Mouse (Mus musculus) limb, embryonic 14.5 days (tissue): ENCODE results near the gene Gm11444. TPM values are rescaled to one million over a fixed set of nuclear protein-coding genes. Genes with fewer than 3 reads are reported as not detected.

Source experiments
- ATAC-seq: fragments of 200-750 bp; cut with Nextera tagmentation; 2 replicates; pipeline ENCODE4 v1.8.0; 2017; ENCODE audit warnings: low read depth, moderate number of reproducible peaks, moderate TSS enrichment; ENCODE audit not compliant: low FRiP score
- DNase-seq: peaks from one replicate; pipeline ENCODE4 v3.0.0-alpha.2; 2015; ENCODE audit warnings: low spot score
- H3K27ac ChIP-seq: fragments of 300-500 bp; sonication (generic); replicated peaks from 2 replicates; pipeline ENCODE4 v1.5.1; 2014; ENCODE audit warnings: low read depth, mild to moderate bottlenecking, low read length, moderate library complexity, mixed read lengths
- H3K27me3 ChIP-seq: fragments of 300-500 bp; sonication (generic); 2 replicates; pipeline ENCODE4 v1.6.1; 2014; ENCODE audit warnings: low read length, mixed read lengths; ENCODE audit not compliant: control insufficient read depth, insufficient read depth
- H3K36me3 ChIP-seq: fragments of 300-500 bp; sonication (generic); 2 replicates; pipeline ENCODE4 v1.6.1; 2014; ENCODE audit warnings: mild to moderate bottlenecking, low read length, moderate library complexity, mixed read lengths; ENCODE audit not compliant: control insufficient read depth, insufficient read depth
- H3K4me1 ChIP-seq: fragments of 300-500 bp; sonication (generic); 2 replicates; pipeline ENCODE4 v1.6.1; 2014; ENCODE audit warnings: antibody characterized with exemption, low read length, mixed read lengths; ENCODE audit not compliant: control insufficient read depth, insufficient read depth
- H3K4me2 ChIP-seq: fragments of 300-500 bp; sonication (generic); replicated peaks from 2 replicates; pipeline ENCODE4 v1.6.1; 2014; ENCODE audit warnings: low read depth, mild to moderate bottlenecking, low read length, moderate library complexity; ENCODE audit not compliant: severe bottlenecking
- H3K4me3 ChIP-seq: fragments of 300-500 bp; sonication (generic); replicated peaks from 2 replicates; pipeline ENCODE4 v1.5.1; 2014; ENCODE audit warnings: low read length
- H3K9ac ChIP-seq: fragments of 300-500 bp; sonication (generic); 2 replicates; pipeline ENCODE4 v1.6.1; 2014; ENCODE audit warnings: mild to moderate bottlenecking, low read depth, low read length, moderate library complexity; ENCODE audit not compliant: severe bottlenecking
- H3K9me3 ChIP-seq: fragments of 300-500 bp; sonication (generic); 2 replicates; pipeline ENCODE4 v1.6.1; 2016; ENCODE audit warnings: low read length; ENCODE audit not compliant: control insufficient read depth
- POLR2A ChIP-seq: fragments of 200-500 bp; IDR thresholded peaks from 2 replicates; pipeline ENCODE4 v1.8.0; 2012; ENCODE audit warnings: inconsistent platforms, mild to moderate bottlenecking, moderate library complexity, borderline replicate concordance; ENCODE audit not compliant: insufficient read depth, insufficient read length; ENCODE audit errors: extremely low read depth
- WGBS: fragments of 180-500 bp; shearing (Covaris S2); extraction: QIAGEN DNeasy Blood & Tissue Kit; methylation state at CpG from one replicate; pipeline ENCODE4 v1.1.7; 2014; 5-methylcytosine and 5-hydroxymethylcytosine counted together
- polyA plus RNA-seq, 2 experiments: library from polyadenylated mRNA; depleted of rRNA in 1 of 2; stranded (reverse) in 1 of 2; unstranded in 1 of 2; fragments of >200 nt; fragmentation: Nextera tagmentation in 1 of 2; extraction: Ambion mirVana in 1 of 2; gene quantifications; 2 replicates each; pipeline versions ENCODE4 v1.2.1 to v1.2.3; 2012 to 2014

The Gm11444 gene
- polyA plus RNA-seq, 2 experiments = not detected

GRCm38 (mm10) chr11:85889056-85889729 lies 39.1 kb upstream of the Gm11444 start:
- H3K9ac ChIP-seq = peak overlapping the region; percentile 92
- DNase-seq = no peak

DNA sequence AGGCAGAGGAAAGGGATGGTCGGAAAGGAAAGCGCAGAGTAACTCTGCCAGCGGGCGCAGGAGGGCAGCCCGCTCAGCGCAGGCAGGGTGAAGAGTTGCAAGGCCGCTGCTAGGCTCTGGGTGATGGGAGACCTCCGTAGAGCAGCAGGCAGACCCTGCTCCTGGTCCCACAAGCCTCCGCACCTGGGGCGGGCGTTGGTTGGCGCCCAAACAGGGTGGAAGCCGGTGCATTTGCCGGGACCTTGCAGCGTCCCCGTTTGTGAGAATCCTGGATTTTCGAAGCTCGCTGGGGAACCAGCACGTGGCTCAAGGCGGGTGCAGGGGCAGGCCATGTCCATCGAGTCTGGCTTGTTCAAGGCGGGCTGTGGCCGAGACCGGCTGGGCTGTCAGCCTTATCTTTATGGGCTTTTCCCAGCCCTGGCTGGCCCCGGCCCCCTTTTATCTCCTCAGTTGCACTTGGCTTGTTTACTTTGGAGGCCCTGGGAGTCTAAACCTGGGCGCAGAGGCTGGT lies 38.4 kb upstream of the Gm11444 start:
- no peak for TF ChIP-seq POLR2A
- DNase-seq (no peak), ATAC-seq (no peak)
- Histone ChIP-seq H3K27ac (peak overlapping the region; percentile 93), H3K4me3 (peak overlapping the region; percentile 59), H3K27me3 (peaks cover 49% of the 10 kb centered on the region), H3K4me1 (peaks cover 27% of the 10 kb centered on the region), H3K9me3 (no peaks in the 10 kb centered on the region), H3K9ac (peak overlapping the region; percentile 92), H3K4me2 (peak overlapping the region; percentile 73), H3K36me3 (no peaks in the 10 kb centered on the region; the same call in 1 of the 2 replicates)
- 5% methylated on average over 24 of the region's 26 CpGs for WGBS

More at GRCm38 (mm10) chr11:85889056-85889729, 39.1 kb upstream of the Gm11444 start:
- no peak for TF ChIP-seq POLR2A
- Histone ChIP-seq H3K36me3 (no peaks in the 10 kb centered on the region; the same call in 1 of the 2 replicates), H3K27ac (peak overlapping the region; percentile 93), H3K4me1 (peaks cover 27% of the 10 kb centered on the region), H3K4me2 (peak overlapping the region; percentile 73), H3K27me3 (peaks cover 49% of the 10 kb centered on the region), H3K4me3 (peak overlapping the region; percentile 59), H3K9me3 (no peaks in the 10 kb centered on the region)
- 30% methylated on average over 8 of the region's 8 CpGs for WGBS
- ATAC-seq = no peak

DNA sequence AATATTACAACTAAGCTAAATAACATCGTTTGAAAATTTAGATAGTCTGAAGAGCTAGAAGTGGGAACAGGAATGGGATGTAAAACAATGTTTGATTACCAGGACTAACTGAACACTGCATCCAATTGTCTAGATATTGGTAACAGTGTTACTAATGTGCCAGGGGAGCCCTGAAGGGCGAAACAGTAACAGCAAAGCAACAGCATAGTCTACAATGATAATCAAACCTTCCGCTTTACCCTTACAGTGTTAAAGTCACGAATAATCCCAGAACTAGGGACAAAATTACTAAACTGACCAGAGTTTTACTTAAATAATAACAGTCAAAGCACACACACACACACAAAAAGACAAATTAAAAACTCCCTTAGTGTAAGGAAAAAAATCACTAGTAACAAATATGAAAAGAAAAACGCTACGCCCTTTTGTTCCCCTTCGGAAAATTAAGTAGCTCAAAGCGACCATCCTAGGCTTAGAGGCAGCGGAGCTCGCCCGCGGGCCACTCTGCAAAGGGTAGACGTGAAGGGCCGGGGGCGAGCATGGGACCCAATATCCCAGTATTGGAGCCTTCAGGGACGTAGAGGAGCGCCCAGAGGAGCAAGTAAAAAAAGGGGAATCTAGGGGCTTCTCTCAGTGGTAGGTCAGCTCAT lies 37.8 kb upstream of the Gm11444 start:
- Histone ChIP-seq H3K27me3 (peaks cover 49% of the 10 kb centered on the region), H3K9me3 (no peaks in the 10 kb centered on the region), H3K4me1 (peaks cover 22% of the 10 kb centered on the region), H3K27ac (peak overlapping the region; percentile 93), H3K4me2 (peak overlapping the region; percentile 73), H3K9ac (peak overlapping the region; percentile 92), H3K36me3 (no peaks in the 10 kb centered on the region; the same call in 1 of the 2 replicates), H3K4me3 (peak overlapping the region; percentile 59)
- TF ChIP-seq POLR2A = no peak
- 8% methylated on average over 17 of the region's 17 CpGs for WGBS
- no peak for DNase-seq
- ATAC-seq = no peak

DNA sequence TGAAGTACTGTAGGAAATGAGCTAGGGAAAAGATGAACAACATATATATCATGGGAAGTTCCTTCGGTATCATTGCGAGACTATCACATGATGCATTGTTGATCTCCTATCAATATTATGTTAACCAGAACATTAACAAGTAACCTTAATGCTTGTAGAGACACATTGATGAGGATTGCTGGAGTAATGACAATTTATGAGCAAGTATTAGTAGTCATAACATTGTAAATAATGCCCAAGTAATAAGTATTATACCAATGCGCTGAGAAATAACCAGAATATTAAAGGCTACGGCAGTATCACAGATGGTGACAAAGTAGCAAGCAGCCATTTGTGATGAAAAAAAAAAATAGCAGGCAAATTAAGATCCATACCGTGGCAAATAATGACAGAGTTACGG lies 37.1 kb upstream of the Gm11444 start:
- H3K27ac ChIP-seq = no peak overlapping the region

DNA sequence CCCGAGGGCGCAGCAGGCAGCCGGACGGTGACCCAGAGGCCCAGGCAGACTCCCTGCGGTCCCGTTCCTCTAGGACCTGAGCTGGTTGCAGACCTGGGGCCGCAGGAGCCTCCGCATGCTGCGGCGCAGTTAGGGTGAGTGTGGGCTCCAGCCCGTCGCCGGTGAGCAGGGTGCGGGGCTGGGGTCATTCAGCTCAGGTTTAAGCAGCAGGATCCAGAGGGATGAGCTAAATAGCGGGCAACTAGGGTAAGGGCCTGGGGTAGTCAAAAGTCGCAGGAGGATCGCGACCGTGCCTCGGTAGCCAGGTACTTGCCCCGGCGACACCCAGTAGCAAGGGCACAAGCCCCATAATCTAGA lies 36.3 kb upstream of the Gm11444 start:
- Histone ChIP-seq H3K4me2 (peak overlapping the region; percentile 50), H3K9me3 (no peaks in the 10 kb centered on the region), H3K36me3 (no peaks in the 10 kb centered on the region), H3K27me3 (peaks cover 34% of the 10 kb centered on the region), H3K4me3 (peak overlapping the region; percentile 59), H3K4me1 (peaks cover 12% of the 10 kb centered on the region), H3K27ac (peak overlapping the region; percentile 88), H3K9ac (peak overlapping the region; percentile 92)
- ATAC-seq (no peak), DNase-seq (no peak)
- TF ChIP-seq POLR2A = no peak
- 7% methylated on average over 21 of the region's 22 CpGs for WGBS

More for the DNA sequence above, 37.1 kb upstream of the Gm11444 start:
- Histone ChIP-seq H3K36me3 (no peaks in the 10 kb centered on the region), H3K4me1 (peaks cover 18% of the 10 kb centered on the region), H3K4me2 (peak overlapping the region; percentile 73), H3K4me3 (peak overlapping the region; percentile 59), H3K27me3 (peaks cover 42% of the 10 kb centered on the region), H3K9ac (peak overlapping the region; percentile 92), H3K9me3 (no peaks in the 10 kb centered on the region)
- no peak for DNase-seq
- ATAC-seq = no peak
- no peak for TF ChIP-seq POLR2A
- WGBS = 21% methylated on average over 6 of the region's 6 CpGs
